Mouse (Mus musculus): ENCODE results near the gene Ahctf1. TPM values are rescaled to one million over a fixed set of nuclear protein-coding genes. Genes with fewer than 3 reads are reported as not detected.

Gene Ahctf1
- polyA plus RNA-seq (2015; fragmentation: Nextera tagmentation; extraction: Ambion mirVana): 8.8 and 9.4 TPM in 2 replicates

- Histone ChIP-seq H3K4me2 (replicated peaks; ENCODE audit: low read depth) (peak within 1 kb of the TSS; percentile 84), H3K27me3 (replicated peaks; ENCODE audit: control insufficient read depth, insufficient read depth, low read length) (no peaks in the 10 kb centered on the region), H3K27ac (ENCODE audit: low read depth, low read length) (peak within 1 kb of the TSS; percentile 98), H3K36me3 (ENCODE audit: control insufficient read depth, insufficient read depth) (no peaks in the 10 kb centered on the region), H3K4me1 (replicated peaks; ENCODE audit: control insufficient read depth, insufficient read depth, low read length) (no peaks in the 10 kb centered on the region), H3K9ac (ENCODE audit: low read depth, low read length) (peak within 1 kb of the TSS; percentile 97), H3K4me3 (ENCODE audit: low read depth, low read length) (peak within 1 kb of the TSS; percentile 87), H3K9me3 (ENCODE audit: control insufficient read depth) (no peaks in the 10 kb centered on the region)
- ATAC-seq: peak; percentile 97
- WGBS: under 1% methylated on average over 56 of the region's 56 CpGs
- peak; percentile 61 for TF ChIP-seq CTCF (IDR thresholded peaks at IDR 0.05; ENCODE audit: low read depth)
These were observed at the start of gene Ahctf1 for GRCm38 (mm10) chr1:179803513-179804139. Gene Ahctf1, minus strand, starts transcription at chr1:179803680.

- Histone ChIP-seq H3K4me3 (ENCODE audit: low read depth, low read length) (peak overlapping the region; percentile 31), H3K27me3 (replicated peaks; ENCODE audit: control insufficient read depth, insufficient read depth, low read length) (no peaks in the 10 kb centered on the region), H3K36me3 (ENCODE audit: control insufficient read depth, insufficient read depth) (no peaks in the 10 kb centered on the region), H3K4me1 (replicated peaks; ENCODE audit: control insufficient read depth, insufficient read depth, low read length) (no peaks in the 10 kb centered on the region), H3K4me2 (replicated peaks; ENCODE audit: low read depth) (peak overlapping the region; percentile 69), H3K9ac (ENCODE audit: low read depth, low read length) (peak overlapping the region; percentile 8), H3K9me3 (ENCODE audit: control insufficient read depth) (no peaks in the 10 kb centered on the region), H3K27ac (ENCODE audit: low read depth, low read length) (no peak overlapping the region)
- peak; percentile 66 for ATAC-seq
- 2% methylated on average over 20 of the region's 20 CpGs for WGBS
- peak; percentile 88 for TF ChIP-seq CTCF (IDR thresholded peaks at IDR 0.05; ENCODE audit: low read depth)
These were observed 44.4 kb upstream of the Ahctf1 start for GRCm38 (mm10) chr1:179847759-179848389.

GRCm38 (mm10) chr1:179847173-179847572 is 43.7 kb upstream of the Ahctf1 start:
- WGBS: 45% methylated on average over 7 of the region's 7 CpGs
- Histone ChIP-seq H3K36me3 (ENCODE audit: control insufficient read depth, insufficient read depth) (no peaks in the 10 kb centered on the region), H3K4me3 (ENCODE audit: low read depth, low read length) (no peak overlapping the region), H3K9ac (ENCODE audit: low read depth, low read length) (no peak overlapping the region), H3K4me2 (replicated peaks; ENCODE audit: low read depth) (no peak overlapping the region), H3K4me1 (replicated peaks; ENCODE audit: control insufficient read depth, insufficient read depth, low read length) (no peaks in the 10 kb centered on the region), H3K27me3 (replicated peaks; ENCODE audit: control insufficient read depth, insufficient read depth, low read length) (no peaks in the 10 kb centered on the region), H3K27ac (ENCODE audit: low read depth, low read length) (no peak overlapping the region), H3K9me3 (ENCODE audit: control insufficient read depth) (no peaks in the 10 kb centered on the region)
- TF ChIP-seq CTCF (IDR thresholded peaks at IDR 0.05; ENCODE audit: low read depth): no peak
- ATAC-seq: no peak

GRCm38 (mm10) chr1:179845832-179846499 is 42.5 kb upstream of the Ahctf1 start:
- no peak overlapping the region for H3K9ac ChIP-seq (ENCODE audit: low read depth, low read length)
- H3K36me3 ChIP-seq (ENCODE audit: control insufficient read depth, insufficient read depth): no peaks in the 10 kb centered on the region
- no peak overlapping the region for H3K27ac ChIP-seq (ENCODE audit: low read depth, low read length)
- TF ChIP-seq CTCF (IDR thresholded peaks at IDR 0.05; ENCODE audit: low read depth): no peak
- H3K27me3 ChIP-seq (replicated peaks; ENCODE audit: control insufficient read depth, insufficient read depth, low read length): no peaks in the 10 kb centered on the region
- no peak overlapping the region for H3K4me3 ChIP-seq (ENCODE audit: low read depth, low read length)
- no peak overlapping the region for H3K4me2 ChIP-seq (replicated peaks; ENCODE audit: low read depth)
- WGBS: 89% methylated on average over 16 of the region's 16 CpGs
- no peak for ATAC-seq
- no peaks in the 10 kb centered on the region for H3K4me1 ChIP-seq (replicated peaks; ENCODE audit: control insufficient read depth, insufficient read depth, low read length)
- no peaks in the 10 kb centered on the region for H3K9me3 ChIP-seq (ENCODE audit: control insufficient read depth)

- no peaks in the 10 kb centered on the region for H3K4me1 ChIP-seq (replicated peaks; ENCODE audit: control insufficient read depth, insufficient read depth, low read length)
- ATAC-seq: peak; percentile 52
- H3K27ac ChIP-seq (ENCODE audit: low read depth, low read length): no peak overlapping the region
- 28% methylated on average over 5 of the region's 5 CpGs for WGBS
- no peaks in the 10 kb centered on the region for H3K27me3 ChIP-seq (replicated peaks; ENCODE audit: control insufficient read depth, insufficient read depth, low read length)
- no peak overlapping the region for H3K9ac ChIP-seq (ENCODE audit: low read depth, low read length)
- H3K9me3 ChIP-seq (ENCODE audit: control insufficient read depth): no peaks in the 10 kb centered on the region
- no peak overlapping the region for H3K4me2 ChIP-seq (replicated peaks; ENCODE audit: low read depth)
- TF ChIP-seq CTCF (IDR thresholded peaks at IDR 0.05; ENCODE audit: low read depth): peak; percentile 79
- H3K4me3 ChIP-seq (ENCODE audit: low read depth, low read length): no peak overlapping the region
- no peaks in the 10 kb centered on the region for H3K36me3 ChIP-seq (ENCODE audit: control insufficient read depth, insufficient read depth)
These were observed 41.4 kb upstream of the Ahctf1 start for GRCm38 (mm10) chr1:179844894-179845293.

- H3K9me3 ChIP-seq (ENCODE audit: control insufficient read depth): no peaks in the 10 kb centered on the region
- H3K4me2 ChIP-seq (replicated peaks; ENCODE audit: low read depth): no peak overlapping the region
- H3K36me3 ChIP-seq (ENCODE audit: control insufficient read depth, insufficient read depth): no peaks in the 10 kb centered on the region
- no peak overlapping the region for H3K27ac ChIP-seq (ENCODE audit: low read depth, low read length)
- H3K4me1 ChIP-seq (replicated peaks; ENCODE audit: control insufficient read depth, insufficient read depth, low read length): no peaks in the 10 kb centered on the region
- H3K9ac ChIP-seq (ENCODE audit: low read depth, low read length): no peak overlapping the region
- no peak for TF ChIP-seq CTCF (IDR thresholded peaks at IDR 0.05; ENCODE audit: low read depth)
- 44% methylated on average over 3 of the region's 3 CpGs for WGBS
- H3K4me3 ChIP-seq (ENCODE audit: low read depth, low read length): no peak overlapping the region
- H3K27me3 ChIP-seq (replicated peaks; ENCODE audit: control insufficient read depth, insufficient read depth, low read length): no peaks in the 10 kb centered on the region
- ATAC-seq: no peak
These were observed 40.5 kb upstream of the Ahctf1 start for GRCm38 (mm10) chr1:179843981-179844380.

Measured in intestine, postnatal 0 days (tissue).